Mouse (Mus musculus) telencephalon, adult 2 months (tissue): ENCODE data around the gene Dnaja2.

Source experiments
- DNase-seq: peaks from one replicate; pipeline ENCODE4 v3.0.0-alpha.2; 2011; ENCODE audit warnings: low read depth, low spot score

Dnaja2 gene

DNA sequence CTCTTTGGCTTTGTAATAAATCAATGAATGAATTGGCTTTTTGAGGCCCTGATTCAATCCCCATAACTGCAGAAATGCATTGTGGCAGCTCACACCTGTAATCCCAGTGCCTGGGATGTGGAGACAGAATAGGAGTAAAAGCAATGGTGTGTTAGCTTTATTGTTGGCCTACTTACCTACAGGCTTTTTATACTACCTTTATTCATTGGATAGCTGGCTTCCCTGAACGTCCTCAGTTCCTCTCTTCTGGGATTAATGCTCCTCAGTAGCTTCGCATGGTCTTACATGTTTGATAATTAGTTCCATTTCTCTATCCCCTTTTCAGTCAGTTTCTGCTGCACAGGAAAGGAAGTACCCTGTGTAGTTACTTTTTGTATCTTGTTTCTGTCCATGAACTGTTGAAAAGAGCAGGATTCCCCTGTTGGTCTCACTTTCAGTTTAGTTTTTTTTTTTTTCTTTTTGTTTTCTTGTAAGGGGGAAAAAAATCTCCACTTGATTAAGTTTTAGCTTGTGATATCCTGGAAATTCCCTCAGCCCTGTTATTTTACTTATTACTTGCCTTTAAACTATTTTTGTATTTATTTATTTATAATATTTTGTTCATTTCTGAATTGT lies 1.9 kb upstream of the Dnaja2 start:
- no peak for DNase-seq

DNA sequence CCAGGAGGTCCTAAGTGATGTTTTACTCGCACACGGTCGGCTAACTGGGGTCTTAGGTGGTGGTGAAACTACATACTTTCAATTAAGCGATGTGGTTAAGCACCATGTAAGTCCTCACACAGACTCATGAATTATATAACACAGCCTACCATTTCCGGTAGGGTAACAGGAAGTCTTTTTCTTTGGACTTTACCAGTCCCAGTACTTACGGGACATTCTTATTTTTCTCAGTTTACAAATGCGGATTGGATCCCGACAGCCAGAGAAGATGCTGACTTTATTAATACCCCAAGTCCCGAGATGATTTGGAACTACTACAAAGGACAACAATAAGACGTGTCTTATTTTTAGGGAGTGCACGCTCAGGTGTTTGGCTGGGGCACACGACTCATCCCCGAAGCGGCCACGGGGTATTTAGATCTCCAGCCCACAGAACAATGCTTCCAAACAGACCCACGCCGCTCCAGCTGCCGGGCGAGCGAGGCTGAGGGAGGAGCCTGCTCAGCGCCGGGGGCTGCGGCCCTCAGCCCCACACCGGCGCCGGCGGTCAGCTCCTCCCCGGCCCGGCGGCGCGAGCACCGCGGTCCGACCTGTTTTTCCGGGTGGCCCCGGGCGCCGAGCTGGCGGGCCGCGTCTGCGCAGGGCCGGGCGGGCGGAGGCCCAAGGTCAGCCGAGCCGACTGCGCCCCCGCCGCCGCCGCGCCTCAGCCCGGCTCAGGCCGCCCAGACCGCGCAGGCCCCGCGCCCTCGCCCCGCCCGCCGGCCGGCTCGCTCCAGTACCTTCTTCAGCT lies 558 bp downstream of the Dnaja2 start:
- peak; percentile 67 for DNase-seq

DNA sequence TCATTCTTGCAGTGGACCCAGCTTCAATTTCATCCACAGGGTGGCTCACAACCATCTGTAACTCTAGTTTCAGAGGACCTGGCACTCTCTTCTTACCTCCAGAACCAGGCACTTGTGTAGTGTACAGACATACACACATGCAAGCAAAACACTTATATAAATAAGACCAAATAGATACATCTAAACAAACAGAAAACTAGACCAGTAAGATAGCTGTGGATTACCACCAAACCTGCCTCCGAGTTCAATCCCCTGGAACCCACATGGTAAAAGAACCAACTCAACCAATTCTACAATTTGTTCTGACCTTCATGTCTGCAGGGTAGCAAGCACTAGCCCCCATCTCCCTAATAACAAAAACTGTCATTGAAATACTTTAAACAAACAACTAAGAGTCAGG lies 3.2 kb downstream of the Dnaja2 start:
- no peak for DNase-seq

DNA sequence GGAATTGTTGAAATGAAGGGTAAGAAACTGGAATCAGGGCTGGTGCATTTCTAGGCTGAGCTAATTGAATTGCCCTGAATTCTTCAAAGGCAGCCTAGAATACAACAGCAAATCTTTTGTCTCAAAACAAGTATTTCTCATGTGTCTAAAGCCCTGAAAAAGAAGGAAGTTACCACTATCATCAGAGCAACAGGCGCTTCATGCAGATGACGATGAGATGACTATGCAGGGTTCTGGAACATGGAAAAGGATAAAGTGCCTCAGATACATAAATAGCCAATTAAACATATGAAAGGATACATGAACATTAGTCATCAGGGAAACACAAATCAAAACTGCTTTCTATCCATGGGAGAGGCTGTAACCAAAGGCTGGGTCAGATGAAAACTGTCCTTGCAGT lies 18.8 kb downstream of the Dnaja2 start:
- no peak for DNase-seq

DNA sequence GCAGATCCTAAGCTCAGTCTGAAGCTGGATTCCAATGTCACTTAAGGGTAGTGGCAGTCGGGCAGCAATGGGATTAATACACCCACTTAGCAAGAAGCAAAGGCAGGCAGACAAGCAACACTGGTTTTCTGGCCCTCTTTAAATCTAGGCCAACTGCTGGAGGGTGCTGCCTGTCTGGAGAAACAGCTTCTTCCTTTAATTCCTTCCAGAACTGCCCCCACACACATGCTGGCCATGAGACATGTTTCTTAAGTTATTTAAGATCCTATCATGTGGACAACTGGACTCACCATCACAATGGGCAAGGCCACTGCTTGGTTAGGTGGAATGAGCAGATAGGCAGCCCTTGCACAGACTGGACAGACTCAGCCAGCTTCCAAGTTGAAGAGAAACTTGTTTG lies 21.0 kb downstream of the Dnaja2 start:
- peak; percentile 50 for DNase-seq

DNA sequence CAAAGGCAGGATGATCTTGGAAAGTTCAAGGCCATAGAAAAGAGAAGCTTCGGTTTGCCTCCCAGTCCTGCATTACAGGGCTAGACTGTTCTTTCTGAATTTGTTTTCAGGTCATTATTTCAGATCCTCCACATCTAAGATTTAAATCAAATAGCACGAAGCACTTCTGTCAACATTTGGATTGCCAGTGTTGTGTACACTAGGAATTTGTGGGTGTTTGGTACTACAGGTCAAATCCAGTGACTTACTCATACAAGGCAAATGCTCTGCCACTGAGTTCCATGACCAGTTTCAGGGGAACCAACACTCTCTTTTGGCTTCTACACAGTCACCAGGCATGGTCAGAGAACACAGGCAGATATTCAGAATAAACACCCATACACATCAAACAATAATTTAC lies 21.7 kb downstream of the Dnaja2 start:
- no peak for DNase-seq

DNA sequence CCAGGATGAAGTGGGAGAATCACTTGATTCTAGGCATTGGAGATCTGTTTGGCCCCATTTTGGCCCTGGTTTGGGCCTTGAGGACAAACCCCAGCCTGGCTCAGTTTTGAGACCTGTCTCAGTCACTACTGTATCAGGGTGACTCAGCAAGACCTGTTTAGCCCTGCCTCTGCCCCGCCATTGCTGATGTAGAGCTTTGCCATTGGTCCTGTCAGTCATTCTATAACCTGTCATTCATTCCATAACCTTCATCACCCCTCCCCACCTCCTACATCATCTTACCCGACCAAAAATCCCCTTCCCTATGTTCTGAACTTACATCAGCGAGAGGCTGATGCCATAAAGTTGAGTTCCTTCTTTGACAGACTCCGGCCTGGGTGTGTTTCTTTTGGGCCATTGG lies 22.3 kb downstream of the Dnaja2 start:
- DNase-seq: no peak

DNA sequence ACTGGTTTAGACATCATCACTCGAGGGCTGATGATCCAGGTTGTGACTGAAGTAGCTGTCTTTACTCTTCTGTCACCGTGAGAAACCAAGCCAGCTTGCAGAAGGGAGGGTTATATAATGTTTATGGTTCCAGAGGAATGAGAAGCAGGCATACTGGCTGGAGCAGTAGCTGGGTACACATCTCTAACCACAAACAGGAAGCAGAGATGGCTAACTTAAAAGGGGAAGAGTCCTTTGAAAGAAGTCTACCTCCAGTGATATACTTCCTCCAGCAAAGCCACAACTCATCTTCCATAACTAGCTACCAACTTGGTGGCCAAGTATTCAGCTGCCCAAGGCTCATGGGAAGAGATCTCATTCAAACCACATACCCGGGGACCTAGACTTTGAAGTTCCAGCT lies 23.7 kb downstream of the Dnaja2 start:
- no peak for DNase-seq

DNA sequence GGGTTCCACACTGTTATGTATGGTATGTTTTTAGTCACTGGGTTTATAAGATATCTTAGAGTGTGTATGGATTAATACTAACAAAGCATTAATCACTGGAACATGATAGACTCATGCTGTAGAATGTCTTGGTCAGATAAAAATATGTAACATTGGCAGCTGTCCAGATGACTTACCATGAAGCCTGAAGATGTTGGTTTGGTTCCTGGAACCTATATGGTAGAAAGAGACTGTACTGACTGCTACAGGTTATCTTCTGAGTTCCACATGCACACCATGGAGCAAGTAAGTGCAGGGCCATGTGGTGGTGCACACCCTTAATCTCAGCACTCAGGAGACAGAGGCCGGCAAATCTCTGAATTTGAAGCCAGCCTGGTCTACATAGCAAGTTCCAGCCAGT lies 24.4 kb downstream of the Dnaja2 start:
- DNase-seq: no peak

DNA sequence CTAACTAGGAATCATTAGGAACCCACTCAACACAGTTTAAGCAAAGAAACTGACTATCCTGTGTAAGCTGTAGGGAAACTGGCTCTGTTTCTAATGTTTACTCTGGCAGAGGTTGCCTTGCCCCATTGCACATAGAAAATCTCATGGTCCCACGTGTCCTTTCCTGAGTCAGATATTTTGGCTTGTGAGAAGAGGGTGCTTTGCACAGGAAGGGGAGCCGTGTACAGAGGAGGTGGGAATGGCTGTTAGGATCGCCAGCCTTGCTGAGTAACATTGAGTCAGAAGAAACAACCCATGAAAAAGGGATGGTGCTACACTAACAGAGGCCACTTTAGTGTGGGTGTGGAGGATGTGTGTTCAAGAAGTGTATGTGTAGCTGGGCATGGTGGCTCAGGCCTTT lies 26.2 kb downstream of the Dnaja2 start:
- DNase-seq: no peak

DNA sequence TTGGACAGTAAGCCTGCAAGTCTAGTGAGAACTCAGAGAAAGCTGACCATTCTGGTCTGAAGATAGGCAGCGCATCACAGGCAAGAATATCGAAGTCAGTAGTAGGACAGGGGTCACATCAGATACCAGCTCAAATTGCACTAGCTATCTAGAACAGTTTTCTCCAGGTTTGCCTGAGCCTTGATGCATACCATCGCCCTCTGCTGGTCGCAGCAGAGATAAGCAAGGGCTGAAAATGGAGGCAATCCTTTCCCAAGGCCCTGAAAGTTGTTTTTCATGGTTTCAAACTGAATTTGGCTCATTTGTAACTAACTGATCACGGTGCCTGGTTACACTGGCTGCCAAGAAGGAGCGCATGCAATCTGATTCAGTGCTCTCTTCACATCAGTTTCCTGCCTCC lies 29.0 kb downstream of the Dnaja2 start:
- no peak for DNase-seq

DNA sequence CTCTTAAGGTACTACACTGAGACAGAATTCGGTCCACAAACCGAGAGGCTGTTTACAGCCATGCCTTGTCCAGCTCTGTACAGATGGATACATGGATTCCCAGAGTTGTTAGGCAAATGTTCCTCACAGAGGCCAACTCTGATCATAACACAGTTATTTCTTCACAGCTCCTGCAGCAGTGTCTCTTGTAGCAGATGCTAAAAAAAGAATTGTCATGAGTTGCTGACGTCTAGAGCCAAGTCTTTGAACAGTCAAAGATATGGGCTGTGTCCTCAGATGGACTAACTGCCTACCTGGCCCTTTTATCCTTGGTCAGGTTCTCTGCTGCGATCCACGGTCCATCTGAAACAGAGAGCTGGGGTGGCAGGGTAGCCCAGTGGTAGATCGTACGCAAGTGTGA lies 31.1 kb downstream of the Dnaja2 start:
- DNase-seq: no peak

DNA sequence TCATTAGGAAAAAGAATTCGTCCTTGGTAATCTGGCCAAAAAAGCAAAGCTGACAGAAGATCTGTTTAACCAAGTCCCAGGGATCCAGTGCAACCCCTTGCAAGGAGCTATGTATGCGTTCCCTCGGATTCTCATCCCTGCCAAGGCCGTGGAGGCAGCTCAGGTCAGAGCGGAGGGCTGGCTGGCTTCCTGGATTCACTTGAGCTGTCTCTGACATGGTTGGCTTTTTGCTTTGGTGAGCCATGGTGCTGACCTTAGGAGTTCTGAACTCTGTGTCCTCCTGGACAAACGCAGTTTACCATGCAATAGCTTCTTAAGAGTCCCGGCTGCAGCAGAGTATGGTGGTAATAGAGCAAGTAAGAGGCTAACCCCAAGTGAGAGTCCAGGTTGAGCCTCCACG lies 33.8 kb downstream of the Dnaja2 start:
- DNase-seq: no peak

DNA sequence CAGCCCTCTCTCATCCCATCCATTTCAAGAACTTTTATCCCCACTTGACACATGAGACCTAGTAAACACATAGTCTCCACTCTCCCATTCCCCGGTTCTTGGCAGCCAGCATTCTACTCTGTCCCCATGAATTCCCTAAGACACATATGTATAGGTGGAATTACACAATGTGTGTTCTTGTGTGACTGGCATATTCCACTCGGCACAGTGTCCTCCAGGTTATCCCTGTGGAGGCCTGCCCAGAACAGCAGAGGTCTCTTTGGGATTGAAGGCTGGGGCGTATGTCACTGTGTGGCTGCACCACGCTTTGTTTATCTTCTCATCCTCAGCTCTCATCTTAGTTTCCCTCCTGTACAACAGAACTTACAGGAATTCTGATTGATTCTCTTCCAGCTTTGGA lies 34.6 kb downstream of the Dnaja2 start:
- DNase-seq: no peak

DNA sequence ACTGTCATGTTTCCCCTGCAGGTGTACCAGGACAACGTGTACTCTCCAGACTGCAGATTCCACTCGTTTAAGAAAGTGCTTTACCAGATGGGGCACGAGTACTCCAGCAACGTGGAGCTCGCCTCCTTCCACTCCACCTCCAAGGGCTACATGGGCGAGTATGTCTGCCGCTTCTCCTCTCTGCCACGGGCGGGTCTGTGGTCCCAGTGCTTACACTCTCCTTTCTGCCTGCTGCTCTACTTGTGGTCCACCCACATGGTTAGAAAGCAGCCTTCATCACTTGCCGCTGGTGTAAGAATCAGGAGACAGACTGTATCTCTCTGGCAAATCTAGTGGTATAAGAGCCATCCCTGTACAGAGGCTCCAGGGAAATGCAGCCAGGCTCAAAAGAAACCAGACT lies 37.2 kb downstream of the Dnaja2 start:
- DNase-seq: peak; percentile 68

DNA sequence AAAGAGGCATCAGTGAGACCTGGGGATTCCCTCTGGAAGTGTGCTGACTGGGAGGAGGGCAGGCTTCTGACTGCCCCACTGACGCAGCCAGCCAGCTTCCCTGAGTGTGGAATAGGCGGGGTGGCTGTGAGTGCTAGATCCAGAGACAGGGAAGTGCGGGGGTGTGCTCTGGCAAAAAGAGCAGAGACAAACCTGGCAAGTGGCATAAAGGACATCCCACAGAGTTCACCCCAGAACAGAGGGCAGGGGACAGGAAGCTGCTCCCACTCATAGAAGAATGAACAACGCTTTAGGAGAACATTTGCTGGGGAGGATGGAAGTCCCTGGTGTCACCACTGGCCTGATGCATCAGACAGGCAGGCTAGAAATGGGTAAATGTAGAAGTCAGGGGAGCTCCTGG lies 37.8 kb downstream of the Dnaja2 start:
- peak; percentile 81 for DNase-seq

DNA sequence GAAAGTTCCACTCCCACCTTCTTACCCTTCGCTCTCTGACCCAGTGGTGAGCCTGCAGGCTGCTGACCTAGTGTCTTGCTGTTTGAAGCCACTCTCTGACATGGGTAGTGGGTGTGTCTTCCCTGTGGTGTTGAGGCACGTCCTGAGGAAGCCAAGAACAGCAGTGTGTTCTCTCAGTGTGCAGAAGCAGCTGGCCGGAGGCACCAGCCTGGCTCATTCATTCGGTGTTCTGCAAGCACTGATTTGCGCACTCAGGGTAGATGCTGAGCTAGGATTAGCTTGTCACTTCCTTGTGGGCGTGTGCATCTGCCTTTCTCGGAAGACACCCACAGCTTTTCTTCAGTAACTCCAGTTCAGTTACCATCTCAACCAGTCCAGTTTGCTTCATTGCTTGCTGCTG lies 39.8 kb downstream of the Dnaja2 start:
- DNase-seq: peak; percentile 94

DNA sequence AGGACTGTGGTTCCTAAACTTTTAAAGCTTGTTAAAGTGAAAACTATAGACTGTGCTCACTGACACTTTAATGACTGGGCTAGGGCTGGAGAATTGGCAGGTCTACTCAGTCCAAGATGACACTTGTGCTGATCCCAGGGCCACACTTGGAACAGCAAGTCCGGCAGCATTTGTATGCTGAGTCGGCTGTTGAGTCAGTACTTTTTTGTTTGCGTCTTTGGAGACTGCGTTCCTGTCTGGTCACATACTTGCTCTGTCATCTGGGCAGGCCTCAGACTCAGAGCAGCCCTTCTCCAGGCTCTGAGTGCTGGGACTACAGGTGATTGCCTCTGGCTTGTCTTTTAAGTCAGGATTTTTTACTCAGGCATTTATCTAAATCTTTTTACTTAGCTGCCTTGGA lies 41.9 kb downstream of the Dnaja2 start:
- DNase-seq: no peak

DNA sequence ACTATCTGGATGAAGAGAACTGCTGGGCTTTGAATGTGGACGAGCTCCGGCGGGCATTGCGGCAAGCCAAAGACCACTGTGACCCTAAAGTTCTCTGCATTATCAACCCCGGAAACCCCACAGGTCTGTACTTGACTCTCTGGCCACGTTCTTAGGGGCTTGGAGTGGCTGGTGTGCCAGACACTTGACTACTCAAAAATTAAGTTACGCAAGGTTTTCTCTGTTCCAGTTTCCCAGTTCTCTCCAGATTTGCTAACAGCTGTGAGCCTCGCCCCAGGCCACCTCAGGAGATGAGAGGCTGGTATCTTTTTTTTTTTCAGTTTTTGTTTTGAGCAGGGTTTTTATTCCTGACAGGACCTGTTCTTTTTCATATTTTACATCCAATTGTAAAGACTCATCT lies 42.9 kb downstream of the Dnaja2 start:
- no peak for DNase-seq

DNA sequence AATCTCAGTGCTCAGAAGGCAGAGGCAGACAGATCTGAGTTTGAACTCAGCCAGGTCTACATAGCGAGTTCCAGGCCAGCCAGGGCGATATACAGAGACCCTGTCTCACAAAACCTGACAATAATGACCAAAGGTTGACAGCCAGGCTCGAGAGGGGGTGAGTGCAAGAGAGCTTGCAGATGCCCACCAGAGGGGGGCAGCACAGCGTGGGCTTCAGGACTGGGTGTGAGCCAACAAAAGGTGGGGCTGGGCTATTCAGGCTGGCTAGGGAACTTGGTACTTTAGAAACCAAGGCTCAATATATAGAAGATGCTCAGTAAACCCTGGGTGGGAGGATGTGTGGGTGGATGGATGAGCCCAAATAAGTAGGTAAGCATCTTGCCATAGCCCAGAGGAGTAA lies 46.5 kb downstream of the Dnaja2 start:
- DNase-seq: no peak

DNA sequence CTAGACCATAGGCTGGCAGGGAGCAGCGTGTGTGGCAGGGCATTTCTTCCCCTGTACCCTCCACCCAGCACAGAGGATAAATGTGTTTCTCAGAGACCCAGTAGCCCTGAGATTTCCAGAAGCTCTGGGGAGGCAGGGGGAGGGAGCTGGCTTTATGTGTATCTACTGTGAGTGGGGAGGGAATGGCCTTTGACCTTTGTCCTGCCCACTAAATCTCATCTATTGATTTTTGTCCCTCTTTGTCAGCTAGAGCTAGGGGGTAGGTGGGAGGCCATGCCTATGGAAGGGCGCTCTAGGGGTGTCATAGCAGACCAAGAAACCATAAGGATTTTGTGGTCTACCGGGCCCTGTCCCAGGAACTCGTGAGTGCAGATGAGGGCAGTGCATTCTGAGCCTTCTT lies 48.5 kb downstream of the Dnaja2 start:
- no peak for DNase-seq

DNA sequence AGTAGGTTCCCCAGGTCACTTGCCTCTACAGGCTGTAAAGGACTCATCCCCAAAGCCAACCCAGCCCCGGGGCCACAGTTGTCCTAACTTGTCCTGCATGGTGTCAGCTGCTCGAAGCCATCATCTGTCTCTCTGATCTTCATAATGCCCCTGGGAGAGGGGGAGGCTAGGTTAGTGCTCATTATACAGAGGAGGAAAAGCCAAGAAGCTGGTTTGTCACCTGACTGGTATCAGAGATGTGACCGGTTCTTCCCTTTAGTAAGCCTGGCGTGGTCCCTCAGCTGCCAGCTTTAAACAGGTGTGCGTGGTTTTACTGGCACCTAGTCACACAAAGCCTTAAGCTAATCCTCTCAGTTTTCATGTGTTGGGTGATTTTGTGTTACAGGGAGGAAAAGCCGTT lies 50.4 kb downstream of the Dnaja2 start:
- no peak for DNase-seq

DNA sequence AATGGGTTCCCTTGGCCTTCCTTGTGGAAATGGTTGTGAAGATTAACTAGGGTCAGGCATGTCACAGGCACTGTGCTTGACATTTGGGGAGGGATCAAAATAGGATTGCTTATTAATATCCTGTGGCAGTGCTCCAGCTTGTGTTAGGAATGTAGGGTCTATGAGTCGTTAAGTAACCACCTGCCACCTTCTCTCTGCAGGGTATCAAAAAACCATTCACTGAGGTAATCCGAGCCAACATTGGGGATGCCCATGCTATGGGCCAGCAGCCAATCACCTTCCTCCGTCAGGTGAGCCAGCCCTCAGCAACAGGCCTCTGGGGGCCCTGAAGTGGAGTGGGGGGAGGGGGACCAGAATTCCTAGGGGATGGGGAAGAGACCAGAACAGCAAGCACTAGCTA lies 52.1 kb downstream of the Dnaja2 start:
- no peak for DNase-seq

DNA sequence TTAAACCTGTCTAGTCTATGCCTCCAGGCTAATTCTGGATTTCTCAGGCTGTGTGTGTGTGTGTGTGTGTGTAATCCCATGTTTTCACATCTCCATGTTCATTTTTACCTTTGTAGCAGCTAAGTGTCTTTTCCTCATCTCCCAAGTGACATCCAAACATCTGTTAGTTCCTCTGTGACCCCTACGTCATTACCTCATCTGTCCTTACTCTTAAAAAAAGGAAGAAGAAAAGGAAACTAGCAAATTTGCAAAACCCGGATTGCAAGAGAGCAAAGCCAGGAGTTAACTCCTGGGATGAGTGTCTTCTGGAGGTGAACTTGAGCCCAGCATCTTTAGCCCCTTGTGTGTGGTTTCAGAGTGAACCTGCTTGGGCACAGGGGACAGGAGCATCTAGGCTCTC lies 52.8 kb downstream of the Dnaja2 start:
- no peak for DNase-seq
